Mouse (Mus musculus) midbrain, embryonic 10.5 days (tissue): ENCODE measurements around the gene Mmp2. TPM values are rescaled to one million over a fixed set of nuclear protein-coding genes. Genes with fewer than 3 reads are reported as not detected.
"Not testable (repeated sequence)": the region's sequence is repeated elsewhere in the genome, so short reads cannot be mapped to it uniquely, and the experiment has no call there.

Experiments used
- DNase-seq: peaks from one replicate; pipeline ENCODE4 v3.0.0-alpha.2; 2017; ENCODE audit warnings: low spot score
- H3K27ac ChIP-seq: fragments of 300-500 bp; sonication (generic); replicated peaks from 2 replicates; pipeline ENCODE4 v1.5.1; 2016; ENCODE audit warnings: mild to moderate bottlenecking
- H3K27me3 ChIP-seq: fragments of 300-500 bp; sonication (generic); 2 replicates; pipeline ENCODE4 v1.6.1; 2016; ENCODE audit warnings: low read depth, mild to moderate bottlenecking; ENCODE audit not compliant: poor library complexity, severe bottlenecking
- H3K36me3 ChIP-seq: fragments of 300-500 bp; sonication (generic); 2 replicates; pipeline ENCODE4 v1.6.1; 2016; ENCODE audit warnings: mild to moderate bottlenecking, moderate library complexity
- H3K4me1 ChIP-seq: fragments of 300-500 bp; sonication (generic); 2 replicates; pipeline ENCODE4 v1.6.1; 2016
- H3K4me3 ChIP-seq: fragments of 300-500 bp; sonication (generic); 2 replicates; pipeline ENCODE4 v1.5.1; 2016; ENCODE audit warnings: mild to moderate bottlenecking, moderate library complexity
- H3K9me3 ChIP-seq: fragments of 300-500 bp; sonication (generic); replicated peaks from 2 replicates; pipeline ENCODE4 v1.6.1; 2016; ENCODE audit warnings: mild to moderate bottlenecking
- WGBS: fragments of 180-500 bp; shearing (Covaris S2); methylation state at CpG from one replicate; pipeline ENCODE4 v1.1.7; 2016; 5-methylcytosine and 5-hydroxymethylcytosine counted together
- polyA plus RNA-seq: library from polyadenylated mRNA; unstranded; fragments of >200 nt; fragmentation: Nextera tagmentation; extraction: Ambion mirVana; gene quantifications from 2 replicates; pipeline ENCODE4 v1.2.1, GENCODE M21; 2016

Gene Mmp2
- polyA plus RNA-seq = 46.9 and 49.2 TPM in 2 replicates

DNA sequence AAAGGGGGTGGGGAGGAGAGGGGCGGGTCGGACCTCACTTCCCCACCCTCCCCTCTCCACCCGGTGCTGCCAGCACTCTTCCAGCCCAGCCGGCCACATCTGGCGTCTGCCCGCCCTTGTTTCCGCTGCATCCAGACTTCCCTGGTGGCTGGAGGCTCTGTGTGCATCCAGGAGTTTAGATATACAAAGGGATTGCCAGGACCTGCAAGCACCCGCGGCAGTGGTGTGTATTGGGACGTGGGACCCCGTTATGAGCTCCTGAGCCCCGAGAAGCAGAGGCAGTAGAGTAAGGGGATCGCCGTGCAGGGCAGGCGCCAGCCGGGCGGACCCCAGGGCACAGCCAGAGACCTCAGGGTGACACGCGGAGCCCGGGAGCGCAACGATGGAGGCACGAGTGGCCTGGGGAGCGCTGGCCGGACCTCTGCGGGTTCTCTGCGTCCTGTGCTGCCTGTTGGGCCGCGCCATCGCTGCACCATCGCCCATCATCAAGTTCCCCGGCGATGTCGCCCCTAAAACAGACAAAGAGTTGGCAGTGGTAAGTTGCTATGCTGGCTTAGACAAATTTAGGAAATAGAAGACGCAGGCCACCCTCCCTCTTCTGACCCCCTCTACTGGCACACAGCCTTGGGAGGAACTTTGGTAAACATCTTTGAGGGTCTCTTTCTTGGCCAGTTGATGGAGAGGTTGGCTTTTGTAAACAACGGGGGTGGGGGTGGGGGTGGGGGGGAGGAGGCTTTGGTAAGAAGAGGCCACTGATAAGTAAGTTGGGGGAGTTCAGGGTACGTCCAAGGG, at the start of gene Mmp2:
Gene Mmp2, plus strand, starts transcription at position 49 of the 792 bp plus-strand sequence.
- 1% methylated on average over 36 of the region's 37 CpGs for WGBS
- Histone ChIP-seq H3K4me1 (peaks cover 18% of the 10 kb centered on the region), H3K27me3 (peaks cover 32% of the 10 kb centered on the region), H3K27ac (peak within 1 kb of the TSS; percentile 89), H3K9me3 (no peaks in the 10 kb centered on the region), H3K36me3 (peaks cover 9% of the 10 kb centered on the region), H3K4me3 (peak within 1 kb of the TSS; percentile 65)
- peak; percentile 68 for DNase-seq

DNA sequence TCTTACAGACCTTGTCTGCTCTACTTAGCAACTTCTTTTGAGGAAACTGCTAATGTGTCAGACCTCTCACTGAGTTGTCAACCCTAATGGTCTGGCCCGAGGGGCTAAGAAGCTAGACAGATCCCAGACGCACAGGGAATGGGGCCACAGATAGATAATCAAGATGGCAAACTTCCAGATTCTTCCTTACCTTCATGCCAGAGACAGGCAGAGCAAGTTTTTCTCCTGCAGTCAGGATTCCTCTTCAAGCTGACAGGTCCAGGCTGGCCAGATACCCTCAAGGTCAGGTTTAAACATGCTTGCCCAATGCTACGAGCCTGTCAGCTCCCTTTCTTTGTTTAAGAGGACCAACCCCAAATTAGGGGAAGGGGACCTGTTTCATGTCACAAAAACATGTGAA, 46.1 kb upstream of the Mmp2 start:
- H3K36me3 ChIP-seq = no peaks in the 10 kb centered on the region
- no peaks in the 10 kb centered on the region for H3K27me3 ChIP-seq
- H3K27ac ChIP-seq = no peak overlapping the region
- peaks cover 22% of the 10 kb centered on the region for H3K4me1 ChIP-seq
- DNase-seq = no peak
- H3K9me3 ChIP-seq = no peaks in the 10 kb centered on the region
- WGBS = 81% methylated on average over 3 of the region's 3 CpGs
- H3K4me3 ChIP-seq = no peak overlapping the region

DNA sequence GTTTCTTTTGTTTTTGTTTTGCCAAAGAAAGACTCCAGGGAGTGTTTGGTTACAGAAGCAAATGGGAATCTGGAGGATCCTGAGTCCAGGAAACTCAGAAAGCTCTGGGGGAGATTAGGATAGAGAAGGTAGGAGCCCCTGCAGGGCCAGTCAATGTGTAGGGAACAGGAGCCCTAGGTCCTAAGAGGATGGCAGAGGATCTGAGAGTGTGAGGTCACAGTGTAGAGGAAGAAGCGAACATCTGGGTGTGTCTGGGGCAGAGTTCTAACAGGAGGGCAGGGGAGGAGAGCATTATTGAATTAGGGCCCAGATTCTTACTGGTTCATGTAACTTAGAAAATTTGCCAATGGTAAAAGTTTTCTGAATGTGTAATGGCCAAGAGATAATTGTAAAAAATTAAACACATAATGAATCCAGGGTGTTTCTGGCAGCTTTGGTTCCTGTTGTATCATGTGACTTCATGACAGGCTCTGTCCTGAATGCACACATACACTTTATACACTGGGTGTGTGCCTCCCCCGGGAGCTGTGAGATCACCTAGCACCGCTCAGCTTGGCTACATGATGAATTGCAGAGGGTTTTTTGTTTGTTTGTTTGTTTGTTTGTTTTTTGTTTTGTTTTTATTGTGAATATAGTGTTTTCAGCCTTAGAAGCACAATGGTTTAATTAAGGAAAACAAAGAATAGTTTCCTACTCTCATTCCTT, 43.0 kb upstream of the Mmp2 start:
- no peak for DNase-seq
- no peaks in the 10 kb centered on the region for H3K9me3 ChIP-seq
- 44% methylated on average over 3 of the region's 3 CpGs for WGBS
- peaks cover 9% of the 10 kb centered on the region for H3K4me1 ChIP-seq
- no peaks in the 10 kb centered on the region for H3K36me3 ChIP-seq
- H3K4me3 ChIP-seq = no peak overlapping the region
- H3K27me3 ChIP-seq = no peaks in the 10 kb centered on the region
- peak overlapping the region; percentile 46; the same call in 1 of the 2 replicates for H3K27ac ChIP-seq

DNA sequence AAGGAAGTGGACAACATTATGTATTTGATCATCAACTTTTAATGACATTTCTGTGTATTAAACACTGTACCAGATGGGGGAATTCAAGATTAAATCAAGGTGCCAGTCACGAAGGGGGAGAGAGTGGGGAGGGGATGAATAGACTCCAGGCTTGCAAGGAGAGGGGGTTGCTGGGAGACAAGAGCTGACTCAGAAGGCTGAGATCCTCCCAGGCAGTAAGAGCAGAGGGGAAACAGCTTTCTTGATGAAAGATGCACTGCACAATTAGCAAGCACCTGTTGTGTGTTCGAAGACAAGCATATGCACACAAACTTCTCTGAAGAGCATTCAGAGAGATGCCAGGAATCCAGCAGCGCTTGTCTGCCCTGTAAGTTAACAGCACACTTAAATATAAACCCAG, 36.3 kb upstream of the Mmp2 start:
- DNase-seq = no peak
- no peak overlapping the region for H3K4me3 ChIP-seq
- no peaks in the 10 kb centered on the region for H3K9me3 ChIP-seq
- H3K27me3 ChIP-seq = no peaks in the 10 kb centered on the region
- WGBS = 75% methylated on average over 3 of the region's 3 CpGs
- H3K4me1 ChIP-seq = no peaks in the 10 kb centered on the region
- H3K36me3 ChIP-seq = no peaks in the 10 kb centered on the region
- H3K27ac ChIP-seq = peak overlapping the region; percentile 30; the same call in 1 of the 2 replicates

DNA sequence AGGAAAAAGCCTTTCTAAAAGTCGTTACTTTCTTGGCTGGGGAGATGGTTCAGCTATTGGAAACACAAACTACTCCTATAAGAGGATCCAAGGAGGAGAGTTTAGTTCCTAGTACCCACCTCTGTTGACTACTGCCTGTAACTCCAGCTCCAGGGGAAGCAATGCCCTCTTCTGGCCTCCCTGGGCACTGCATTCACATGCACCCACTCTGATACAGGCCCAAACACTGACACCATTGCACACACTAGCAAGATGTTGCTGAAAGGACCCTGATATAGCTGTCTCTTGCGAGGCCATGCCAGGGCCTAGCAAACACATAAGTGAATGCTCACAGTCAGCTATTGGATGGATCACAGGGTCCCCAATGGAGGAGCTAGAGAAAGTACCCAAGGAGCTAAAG, 35.1 kb upstream of the Mmp2 start:
- not testable (repeated sequence) for H3K9me3 ChIP-seq, H3K27me3 ChIP-seq, H3K4me3 ChIP-seq, H3K27ac ChIP-seq, DNase-seq, H3K4me1 ChIP-seq, H3K36me3 ChIP-seq
- 80% methylated on average over 2 of the region's 2 CpGs for WGBS

DNA sequence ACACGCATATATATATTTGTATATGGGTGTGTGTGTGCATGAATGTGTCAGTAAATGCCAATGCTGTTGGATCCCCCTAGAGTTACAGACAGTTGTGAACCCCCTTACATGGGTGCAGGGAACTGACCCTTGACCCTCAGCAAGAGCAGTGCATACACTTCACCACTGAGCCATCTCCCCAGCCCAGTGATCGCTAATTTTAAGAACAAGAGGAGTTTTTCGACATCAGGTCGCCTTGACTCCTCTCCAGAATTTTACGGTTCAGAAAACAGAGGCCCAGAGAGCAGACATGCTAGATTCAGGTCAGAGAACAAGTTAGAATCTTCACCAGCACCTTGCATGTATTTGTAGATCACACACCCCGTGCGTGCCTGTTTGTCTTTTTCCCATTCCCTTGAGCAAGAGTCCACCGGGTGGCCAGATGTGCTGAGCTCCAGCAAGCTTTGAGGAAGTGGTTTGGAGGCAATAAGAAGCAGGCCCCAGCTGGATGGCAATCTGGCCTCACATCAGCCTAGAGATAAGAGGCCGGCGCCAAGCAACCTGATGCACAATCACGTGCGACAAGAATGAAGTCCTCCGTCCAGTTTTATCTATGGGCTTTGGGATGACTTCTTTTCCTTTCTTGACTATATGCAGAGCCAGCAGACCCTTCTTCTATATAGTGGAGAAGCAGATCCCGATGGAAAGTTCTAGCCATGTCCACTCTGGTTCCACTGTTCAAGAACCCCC, 33.1 kb upstream of the Mmp2 start:
- 85% methylated on average over 14 of the region's 14 CpGs for WGBS
- no peaks in the 10 kb centered on the region for H3K36me3 ChIP-seq
- no peaks in the 10 kb centered on the region for H3K4me1 ChIP-seq
- no peaks in the 10 kb centered on the region for H3K9me3 ChIP-seq
- H3K4me3 ChIP-seq = no peak overlapping the region
- H3K27me3 ChIP-seq = no peaks in the 10 kb centered on the region
- no peak for DNase-seq
- no peak overlapping the region for H3K27ac ChIP-seq

DNA sequence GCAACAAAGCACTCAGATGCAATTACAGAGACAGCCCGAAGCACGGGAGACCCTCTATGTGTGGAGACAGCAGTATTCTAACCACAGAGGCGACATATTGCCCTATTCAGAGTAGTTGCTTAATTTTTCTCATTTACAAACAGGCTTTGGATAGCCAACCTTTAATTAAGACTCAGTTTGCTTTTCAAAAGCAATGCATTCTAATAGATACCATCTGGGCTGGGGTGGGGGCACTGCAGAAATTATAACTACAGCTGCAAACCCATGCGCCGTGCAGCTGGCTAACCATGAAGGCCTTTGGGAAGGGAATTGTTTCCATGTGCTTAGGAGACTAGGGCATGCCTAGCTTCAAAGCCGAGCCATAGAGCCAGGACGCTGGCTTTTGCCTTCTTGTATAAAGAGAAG, 29.6 kb upstream of the Mmp2 start:
- H3K9me3 ChIP-seq = no peaks in the 10 kb centered on the region
- WGBS = 81% methylated on average over 7 of the region's 7 CpGs
- DNase-seq = no peak

DNA sequence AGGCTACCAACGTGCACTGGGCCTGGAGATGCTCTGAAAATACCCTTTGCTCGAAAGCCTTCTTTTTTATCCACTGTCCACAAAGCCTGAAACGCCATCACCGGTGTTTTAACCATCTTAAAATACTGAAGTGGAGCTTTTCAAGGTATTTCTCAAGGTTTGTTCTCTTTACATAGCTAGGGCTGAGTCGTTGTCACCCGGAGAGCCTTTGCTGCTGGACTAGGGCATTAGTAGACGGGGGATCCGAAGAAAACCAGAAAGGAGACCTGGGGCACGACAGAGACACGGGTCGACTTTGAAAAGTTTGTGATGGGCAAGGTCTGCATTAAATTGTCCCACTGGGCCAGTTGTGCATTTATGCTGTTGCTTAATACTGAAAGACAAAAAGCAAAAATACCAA, 27.7 kb upstream of the Mmp2 start:
- Histone ChIP-seq H3K4me3 (no peak overlapping the region), H3K9me3 (no peaks in the 10 kb centered on the region), H3K27me3 (no peaks in the 10 kb centered on the region), H3K36me3 (no peaks in the 10 kb centered on the region), H3K27ac (no peak overlapping the region), H3K4me1 (peaks cover 3% of the 10 kb centered on the region; the same call in 1 of the 2 replicates)
- DNase-seq = no peak
- 91% methylated on average over 11 of the region's 11 CpGs for WGBS

More for the DNA sequence above, 29.6 kb upstream of the Mmp2 start:
- Histone ChIP-seq H3K4me1 (peaks cover 3% of the 10 kb centered on the region; the same call in 1 of the 2 replicates), H3K4me3 (no peak overlapping the region), H3K36me3 (no peaks in the 10 kb centered on the region), H3K27me3 (no peaks in the 10 kb centered on the region), H3K27ac (no peak overlapping the region)

DNA sequence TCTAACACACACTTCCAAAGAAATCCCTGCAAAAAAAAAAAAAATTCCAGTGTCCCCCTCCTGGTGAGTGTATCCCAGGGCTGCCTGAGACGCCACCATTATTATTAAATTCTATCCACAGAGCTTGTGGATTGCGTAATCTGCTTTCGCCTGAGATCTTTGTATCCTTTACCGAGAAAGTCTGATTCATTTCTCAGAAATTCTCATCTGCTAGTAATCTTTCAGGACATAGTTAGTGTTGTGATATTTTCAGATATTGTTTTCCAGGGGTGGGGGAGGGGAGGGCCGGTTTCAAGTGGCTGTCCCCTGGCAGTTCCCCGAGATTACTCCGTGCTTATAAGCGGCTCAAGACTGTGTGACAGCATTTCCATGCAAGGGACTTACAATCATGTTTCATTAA, 25.9 kb upstream of the Mmp2 start:
- WGBS = 72% methylated on average over 8 of the region's 8 CpGs
- H3K4me1 ChIP-seq = peaks cover 3% of the 10 kb centered on the region; the same call in 1 of the 2 replicates
- no peak for DNase-seq

DNA sequence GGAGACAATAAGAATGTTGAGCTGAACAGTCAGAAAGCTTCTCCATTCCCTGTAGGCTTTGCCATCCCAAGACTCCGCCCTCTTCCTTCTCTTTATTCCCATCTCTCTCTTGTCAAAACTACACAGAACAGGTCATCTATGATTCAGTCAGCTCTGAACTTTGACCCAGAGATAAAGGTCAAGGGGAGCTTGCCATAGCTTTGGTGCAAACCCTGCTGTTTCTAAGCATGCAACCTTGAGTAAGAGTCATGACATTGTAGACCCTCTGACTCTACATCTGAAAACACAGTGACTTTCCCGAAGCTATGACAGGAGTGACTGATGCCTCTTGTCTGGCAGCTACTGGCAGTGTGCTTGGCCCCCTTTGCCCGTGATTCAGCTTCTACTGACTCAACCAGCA, 24.5 kb upstream of the Mmp2 start:
- Histone ChIP-seq H3K27ac (no peak overlapping the region), H3K4me3 (no peak overlapping the region), H3K9me3 (no peaks in the 10 kb centered on the region), H3K36me3 (no peaks in the 10 kb centered on the region), H3K27me3 (no peaks in the 10 kb centered on the region), H3K4me1 (peaks cover 3% of the 10 kb centered on the region; the same call in 1 of the 2 replicates)
- DNase-seq = no peak
- WGBS = 80% methylated on average over 3 of the region's 3 CpGs

More for the DNA sequence above, 25.9 kb upstream of the Mmp2 start:
- H3K27me3 ChIP-seq = no peaks in the 10 kb centered on the region
- H3K4me3 ChIP-seq = no peak overlapping the region
- H3K9me3 ChIP-seq = no peaks in the 10 kb centered on the region
- no peak overlapping the region for H3K27ac ChIP-seq
- no peaks in the 10 kb centered on the region for H3K36me3 ChIP-seq

DNA sequence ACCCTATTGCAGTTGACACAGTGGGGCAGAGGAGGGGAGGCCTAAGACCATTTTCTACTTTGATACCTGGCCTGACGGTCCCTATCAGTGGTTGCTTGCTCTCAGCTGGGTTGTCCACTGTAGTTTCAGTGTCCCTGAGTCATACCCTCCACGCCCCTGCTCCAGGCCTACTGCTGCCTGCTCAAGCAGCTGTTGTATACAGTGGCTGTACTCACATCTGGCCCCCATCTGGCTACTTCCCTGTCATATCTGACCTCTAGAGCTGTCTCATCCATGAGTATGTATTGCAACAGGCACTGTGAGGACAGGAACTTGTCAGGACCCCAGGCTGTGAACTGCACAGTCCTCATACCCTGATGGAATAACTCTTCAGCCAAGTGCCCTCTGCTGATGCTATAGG, 14.3 kb upstream of the Mmp2 start:
- no peak overlapping the region for H3K27ac ChIP-seq
- H3K4me3 ChIP-seq = no peak overlapping the region
- 91% methylated on average over 2 of the region's 2 CpGs for WGBS
- DNase-seq = no peak
- no peaks in the 10 kb centered on the region for H3K9me3 ChIP-seq
- H3K36me3 ChIP-seq = no peaks in the 10 kb centered on the region
- peaks cover 5% of the 10 kb centered on the region; the same call in 1 of the 2 replicates for H3K27me3 ChIP-seq
- peaks cover 4% of the 10 kb centered on the region; the same call in 1 of the 2 replicates for H3K4me1 ChIP-seq

DNA sequence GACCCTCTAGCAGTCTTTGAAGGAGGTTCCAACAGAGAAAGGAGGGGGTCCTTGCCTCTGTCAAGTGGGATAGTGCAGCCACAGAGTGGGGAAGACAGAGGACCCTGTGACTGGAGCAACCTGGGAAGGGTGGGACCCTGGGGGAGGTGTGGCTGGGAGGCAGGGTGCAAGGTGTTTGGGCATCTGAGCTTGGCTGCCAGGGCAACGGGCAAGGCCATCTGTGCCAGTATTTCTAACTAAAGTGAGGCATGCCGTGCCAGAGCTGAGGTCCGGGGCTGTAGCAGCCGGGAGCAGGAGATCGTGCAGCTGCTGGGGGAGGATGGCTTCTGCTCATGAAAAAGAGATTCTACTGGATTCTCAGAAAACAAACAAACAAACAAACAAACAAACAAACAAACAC, 11.4 kb upstream of the Mmp2 start:
- peaks cover 4% of the 10 kb centered on the region; the same call in 1 of the 2 replicates for H3K4me1 ChIP-seq
- 87% methylated on average over 5 of the region's 5 CpGs for WGBS

More for the DNA sequence above, 11.4 kb upstream of the Mmp2 start:
- Histone ChIP-seq H3K27me3 (peaks cover 5% of the 10 kb centered on the region; the same call in 1 of the 2 replicates), H3K27ac (0 out of 2 replicates have a peak overlapping the region, but pooled peaks have one; percentile 28), H3K9me3 (no peaks in the 10 kb centered on the region), H3K4me3 (no peak overlapping the region), H3K36me3 (no peaks in the 10 kb centered on the region)
- no peak for DNase-seq
